Mouse (Mus musculus): ENCODE results near the gene Tulp2. TPM values are rescaled to one million over a fixed set of nuclear protein-coding genes. Genes with fewer than 3 reads are reported as not detected.
"Not testable (repeated sequence)": the region's sequence is repeated elsewhere in the genome, so short reads cannot be mapped to it uniquely, and the experiment has no call there.

Gene Tulp2
- total and polyA plus RNA-seq, 3 experiments: 0.41 to 0.75 (median 0.44) TPM

- peak; percentile 91 for DNase-seq
Measured at GRCm38 (mm10) chr7:45521728-45522184, 40.1 kb downstream of the Tulp2 start.

GRCm38 (mm10) chr7:45522194-45522752 is 40.6 kb downstream of the Tulp2 start:
- no peak for DNase-seq

- no peak for DNase-seq
Measured at GRCm38 (mm10) chr7:45522957-45523676, 41.4 kb downstream of the Tulp2 start.

GRCm38 (mm10) chr7:45523678-45524170 is 42.0 kb downstream of the Tulp2 start:
- peak; percentile 61 for DNase-seq

- peak; percentile 77 for DNase-seq
Measured at GRCm38 (mm10) chr7:45524841-45525621, 43.4 kb downstream of the Tulp2 start.

GRCm38 (mm10) chr7:45525809-45526473 is 44.3 kb downstream of the Tulp2 start, which contains the start of the genes Ppp1r15a and Plekha4:
Gene Ppp1r15a (minus strand): TSS chr7:45526268.
Gene Plekha4 (plus strand): TSS chr7:45526330.
- DNase-seq: peak; percentile 96

- no peak for DNase-seq
Measured at GRCm38 (mm10) chr7:45526474-45527120, 44.9 kb downstream of the Tulp2 start.

- DNase-seq: not testable (repeated sequence)
Measured at GRCm38 (mm10) chr7:45527169-45527568, 45.5 kb downstream of the Tulp2 start.

GRCm38 (mm10) chr7:45529461-45529860 is 47.8 kb downstream of the Tulp2 start:
- no peak for DNase-seq

GRCm38 (mm10) chr7:45530643-45531042 is 49.0 kb downstream of the Tulp2 start:
- DNase-seq: no peak

- DNase-seq: no peak
Measured at GRCm38 (mm10) chr7:45535676-45536075, 54.0 kb downstream of the Tulp2 start.

GRCm38 (mm10) chr7:45537602-45538001 is 55.9 kb downstream of the Tulp2 start:
- no peak for DNase-seq

GRCm38 (mm10) chr7:45538163-45539041 is 56.7 kb downstream of the Tulp2 start:
- peak; percentile 67 for DNase-seq

- DNase-seq: no peak
Measured at GRCm38 (mm10) chr7:45539095-45539494, 57.4 kb downstream of the Tulp2 start.

GRCm38 (mm10) chr7:45540213-45540612 is 58.5 kb downstream of the Tulp2 start:
- DNase-seq: no peak

GRCm38 (mm10) chr7:45544525-45544924 is 62.8 kb downstream of the Tulp2 start:
- no peak for DNase-seq

GRCm38 (mm10) chr7:45549641-45550436 is 68.2 kb downstream of the Tulp2 start:
- DNase-seq: peak; percentile 43

GRCm38 (mm10) chr7:45550821-45551511 is 69.3 kb downstream of the Tulp2 start:
- DNase-seq: no peak

- no peak for DNase-seq
Measured at GRCm38 (mm10) chr7:45551512-45551883, 69.8 kb downstream of the Tulp2 start.
